24 mouse cellular contexts compared by ENCODE assay signal in genomic region chr15:60841785-60842184, GRCm38 (mm10). TPM values are rescaled to one million over a fixed set of nuclear protein-coding genes. Genes with fewer than 3 reads are reported as not detected.
DNase-seq lines count a peak whose midpoint lies in the region; ATAC-seq and TF ChIP-seq lines count a peak whose summit lies in the region.
"Had no signal": no experiment of that assay in that cellular context is flagged by ENCODE, and none has a peak within 500 bp of the region (broad histone marks: within the 10 kb centered on the region; RNA-seq: fewer than 3 reads in every experiment).

No protein-coding gene starts in this region.

- H3K4me3 ChIP-seq in lung, embryonic 14.5 days (ENCODE audit: low read depth, low read length), result no peak overlapping the region
- H3K4me3 ChIP-seq in limb, embryonic 14.5 days (replicated peaks; ENCODE audit: low read length), result no peak overlapping the region
- H3K4me3 ChIP-seq in midbrain, postnatal 0 days (ENCODE audit: low read depth, low read length), result no peak overlapping the region
- H3K4me3 ChIP-seq: heart, adult 2 months; heart, embryonic 15.5 days; hindbrain, embryonic 13.5 days had no signal

- WGBS in lung, embryonic 14.5 days, result 37% methylated on average over 4 of the region's 4 CpGs
- WGBS in limb, embryonic 14.5 days, result 11% methylated on average over 4 of the region's 4 CpGs
- WGBS in midbrain, postnatal 0 days, result 79% methylated on average over 4 of the region's 4 CpGs

- ATAC-seq in lung, embryonic 14.5 days (ENCODE audit: insufficient read depth), result 0 out of 2 replicates have a peak, but pooled peaks have one; percentile 45
- ATAC-seq in limb, embryonic 14.5 days (ENCODE audit: low FRiP score, low read depth), result peak; percentile 83
- ATAC-seq in midbrain, postnatal 0 days (ENCODE audit: low FRiP score), result no peak
- ATAC-seq: forebrain, postnatal 0 days; inflammation-experienced regulatory T-cells, adult 6 months had no signal

- H3K27ac ChIP-seq in lung, embryonic 14.5 days (ENCODE audit: low read depth), result no peak overlapping the region
- no peak overlapping the region for H3K27ac ChIP-seq in limb, embryonic 14.5 days (replicated peaks; ENCODE audit: low read depth, low read length)
- H3K27ac ChIP-seq in midbrain, postnatal 0 days (ENCODE audit: low read depth, low read length), result no peak overlapping the region
- H3K27ac ChIP-seq: heart, adult 2 months; heart, embryonic 15.5 days; hindbrain, embryonic 13.5 days had no signal

- no peak overlapping the region for H3K9ac ChIP-seq in lung, embryonic 14.5 days
- H3K9ac ChIP-seq in limb, embryonic 14.5 days (ENCODE audit: low read depth, low read length, severe bottlenecking), result no peak overlapping the region
- H3K9ac ChIP-seq in midbrain, postnatal 0 days (replicated peaks; ENCODE audit: low read length, poor library complexity, severe bottlenecking), result no peak overlapping the region
- H3K9ac ChIP-seq: forebrain, postnatal 0 days; heart, embryonic 15.5 days; hindbrain, embryonic 13.5 days had no signal

- H3K36me3 ChIP-seq in lung, embryonic 14.5 days (ENCODE audit: insufficient read depth), result no peaks in the 10 kb centered on the region
- no peaks in the 10 kb centered on the region for H3K36me3 ChIP-seq in limb, embryonic 14.5 days (ENCODE audit: control insufficient read depth, insufficient read depth, low read length)
- no peaks in the 10 kb centered on the region for H3K36me3 ChIP-seq in midbrain, postnatal 0 days (ENCODE audit: insufficient read depth, low read length)
- H3K36me3 ChIP-seq: heart, embryonic 15.5 days; hindbrain, embryonic 13.5 days had no signal

- DNase-seq in embryo, embryonic 10 days (ENCODE audit: low spot score), result peak; percentile 54
- DNase-seq in embryo, embryonic 9.5 days (ENCODE audit: extremely low spot score), result no peak
- peak; percentile 46 for DNase-seq in lung, embryonic 14.5 days
- DNase-seq in lung, postnatal 36 days, result no peak
- DNase-seq in forelimb bud, embryonic 11.5 days (ENCODE audit: low read depth, low spot score), result peak; percentile 83
- DNase-seq in limb, embryonic 14.5 days (ENCODE audit: low spot score), result peak; percentile 66
- DNase-seq in midbrain, postnatal 0 days (ENCODE audit: low spot score), result no peak
- no peak for DNase-seq in adrenal gland, adult (ENCODE audit: inconsistent age in 2 of 2, low spot score in 1 of 2)
- DNase-seq: adrenal gland, postnatal 36 days; cerebellum, adult 9-11 months; forebrain, postnatal 0 days; gastrocnemius, postnatal 36 days; heart, adult 2 months; heart, postnatal 36 days; kidney, adult 8-10 months; kidney, postnatal 36 days; lung, adult 18-20 months; right cerebral cortex, postnatal 4 days; thymus, postnatal 25 days had no signal

- TF ChIP-seq POLR2A in limb, embryonic 14.5 days (IDR thresholded peaks at IDR 0.05; ENCODE audit: borderline replicate concordance, extremely low read depth, insufficient read depth, insufficient read length), result no peak

- no peak overlapping the region for H3K4me2 ChIP-seq in lung, embryonic 14.5 days
- no peak overlapping the region for H3K4me2 ChIP-seq in limb, embryonic 14.5 days (replicated peaks; ENCODE audit: low read depth, low read length, severe bottlenecking)
- H3K4me2 ChIP-seq in midbrain, postnatal 0 days (ENCODE audit: low read depth, low read length, poor library complexity, severe bottlenecking), result no peak overlapping the region
- H3K4me2 ChIP-seq: heart, embryonic 15.5 days; hindbrain, embryonic 13.5 days; liver, embryonic 11.5 days; midbrain, embryonic 11.5 days had no signal

- H3K4me1 ChIP-seq in lung, embryonic 14.5 days (ENCODE audit: insufficient read depth), result 0 out of 2 replicates have a peak, but pooled peaks cover 7% of the 10 kb centered on the region
- peaks cover 4% of the 10 kb centered on the region; the same call in 1 of the 2 replicates for H3K4me1 ChIP-seq in limb, embryonic 14.5 days (ENCODE audit: control insufficient read depth, insufficient read depth, low read length)
- no peaks in the 10 kb centered on the region for H3K4me1 ChIP-seq in midbrain, postnatal 0 days (ENCODE audit: insufficient read depth, low read length)
- H3K4me1 ChIP-seq: heart, embryonic 15.5 days had no signal

- H3K27me3 ChIP-seq in lung, embryonic 14.5 days (ENCODE audit: insufficient read depth, low read length), result no peaks in the 10 kb centered on the region
- no peaks in the 10 kb centered on the region for H3K27me3 ChIP-seq in limb, embryonic 14.5 days (ENCODE audit: control insufficient read depth, insufficient read depth, low read length)
- no peaks in the 10 kb centered on the region for H3K27me3 ChIP-seq in midbrain, postnatal 0 days (ENCODE audit: insufficient read depth, low read length)
- H3K27me3 ChIP-seq: heart, embryonic 15.5 days had no signal

- TF ChIP-seq CTCF in lung, embryonic 14.5 days (IDR thresholded peaks at IDR 0.05; ENCODE audit: low read depth), result no peak
- no peak for TF ChIP-seq CTCF in midbrain, postnatal 0 days (IDR thresholded peaks at IDR 0.05)

- H3K9me3 ChIP-seq in lung, embryonic 14.5 days (ENCODE audit: low read depth, low read length), result no peaks in the 10 kb centered on the region
- no peaks in the 10 kb centered on the region for H3K9me3 ChIP-seq in limb, embryonic 14.5 days (ENCODE audit: control insufficient read depth, low read length)
- no peaks in the 10 kb centered on the region for H3K9me3 ChIP-seq in midbrain, postnatal 0 days (ENCODE audit: low read length)
- H3K9me3 ChIP-seq: heart, embryonic 15.5 days; hindbrain, embryonic 13.5 days had no signal

RNA-seq across cellular contexts. Expression of gene Fam84b, which starts 11.8 kb away (rescaled TPM):
- polyA plus RNA-seq in lung, embryonic 14.5 days (2014; fragmentation: Nextera tagmentation; extraction: Ambion mirVana), result 31.9 and 32.1 TPM in 2 replicates
- 5.4 and 6.0 TPM in 2 replicates for polyA plus RNA-seq in limb, embryonic 14.5 days (2012; rRNA removed)
- polyA plus RNA-seq in limb, embryonic 14.5 days (2014; fragmentation: Nextera tagmentation; extraction: Ambion mirVana), result 9.7 and 10.2 TPM in 2 replicates
- total RNA-seq in midbrain, postnatal 0 days (2014; rRNA removed), result 15.4 and 16.6 TPM in 2 replicates
- polyA plus RNA-seq in midbrain, postnatal 0 days (2015; fragmentation: Nextera tagmentation; extraction: Ambion mirVana), result 4.1 and 5.2 TPM in 2 replicates

Comparison
In these comparisons a context has a peak if more than half of its experiments do, and no peak if none do; other contexts are left out.
1. DNase-seq: peak in embryo, embryonic 10 days (single experiment), lung, embryonic 14.5 days (single experiment), forelimb bud, embryonic 11.5 days (single experiment) and limb, embryonic 14.5 days (single experiment); none in embryo, embryonic 9.5 days (single experiment), lung, postnatal 36 days (single experiment), midbrain, postnatal 0 days (single experiment) and adrenal gland, adult (0 of 2).